Comparison of ENCODE assay signal across 8 mouse cellular contexts in the genomic region with DNA sequence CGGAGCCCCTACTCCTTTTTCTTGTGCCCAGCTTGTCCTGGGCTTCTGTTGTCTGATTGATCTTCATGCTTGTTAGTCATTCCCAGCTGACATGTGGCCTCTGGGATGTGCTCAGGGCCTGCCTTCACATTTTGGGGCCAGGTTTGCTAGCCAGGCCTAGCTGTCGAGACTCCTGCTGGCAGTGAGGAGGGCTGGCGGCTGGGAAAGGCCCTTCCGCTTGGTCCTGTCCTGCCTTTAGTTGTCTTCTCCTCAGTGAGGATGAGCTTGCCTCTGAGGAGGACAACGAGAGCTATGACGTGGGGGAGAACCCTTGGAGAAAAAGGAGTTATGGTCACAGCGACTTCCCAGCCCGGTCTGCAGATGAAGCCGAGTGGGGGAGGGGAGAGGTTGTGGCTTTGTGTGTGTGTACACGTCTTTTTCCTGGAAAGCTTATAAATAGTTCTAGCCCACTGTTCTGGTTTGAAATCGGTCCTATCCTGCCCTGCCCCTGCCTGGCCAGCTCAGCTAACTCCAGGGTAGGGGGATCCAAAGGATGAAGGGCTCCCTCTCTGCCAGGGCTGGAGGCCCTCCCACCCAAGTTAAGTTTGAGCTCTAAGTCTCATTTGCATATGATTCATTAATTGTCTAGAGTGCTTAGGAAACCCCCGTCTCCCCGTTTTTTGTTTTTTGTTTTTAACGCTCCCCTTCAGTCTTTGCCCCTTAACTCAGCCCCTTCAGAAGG. TPM values are rescaled to one million over a fixed set of nuclear protein-coding genes. Genes with fewer than 3 reads are reported as not detected.
DNase-seq lines count a peak whose midpoint lies in the region; ATAC-seq and TF ChIP-seq lines count a peak whose summit lies in the region.

No protein-coding gene starts in this region.

- peak overlapping the region; percentile 94 for H3K4me2 ChIP-seq in lung, embryonic 14.5 days
- peak overlapping the region; percentile 87 for H3K4me2 ChIP-seq in heart, embryonic 12.5 days
- H3K4me2 ChIP-seq in limb, embryonic 12.5 days = peak overlapping the region; percentile 90

- H3K9ac ChIP-seq in lung, embryonic 14.5 days = peak overlapping the region; percentile 1; the same call in 1 of the 2 replicates
- peak overlapping the region; percentile 92 for H3K9ac ChIP-seq in heart, embryonic 12.5 days
- H3K9ac ChIP-seq in limb, embryonic 12.5 days (replicated peaks) = no peak overlapping the region; the same call in 1 of the 2 replicates

- H3K27me3 ChIP-seq in lung, embryonic 14.5 days (ENCODE audit: insufficient read depth, low read length) = no peaks in the 10 kb centered on the region
- H3K27me3 ChIP-seq in heart, embryonic 12.5 days (replicated peaks) = no peaks in the 10 kb centered on the region
- no peaks in the 10 kb centered on the region for H3K27me3 ChIP-seq in limb, embryonic 12.5 days
- no peaks in the 10 kb centered on the region for H3K27me3 ChIP-seq in small intestine, adult 2 months (ENCODE audit: control insufficient read depth, insufficient read depth, low read length)

- peak overlapping the region; percentile 99 for H3K27ac ChIP-seq in lung, embryonic 14.5 days (ENCODE audit: low read depth)
- peak overlapping the region; percentile 100 for H3K27ac ChIP-seq in heart, embryonic 12.5 days (ENCODE audit: poor library complexity, severe bottlenecking)
- H3K27ac ChIP-seq in limb, embryonic 12.5 days = peak overlapping the region; percentile 92
- H3K27ac ChIP-seq in small intestine, adult 2 months (ENCODE audit: insufficient read depth, low read depth, low read length) = peak overlapping the region; percentile 72

- H3K36me3 ChIP-seq in lung, embryonic 14.5 days (ENCODE audit: insufficient read depth) = no peaks in the 10 kb centered on the region; the same call in 1 of the 2 replicates
- 0 out of 2 replicates have a peak, but pooled peaks cover 1% of the 10 kb centered on the region for H3K36me3 ChIP-seq in heart, embryonic 12.5 days
- peaks cover 17% of the 10 kb centered on the region for H3K36me3 ChIP-seq in limb, embryonic 12.5 days
- no peaks in the 10 kb centered on the region for H3K36me3 ChIP-seq in small intestine, adult 2 months (ENCODE audit: control insufficient read depth, insufficient read depth, low read length)

- no peak overlapping the region for H3K4me3 ChIP-seq in lung, embryonic 14.5 days (ENCODE audit: low read depth, low read length)
- 0 out of 2 replicates have a peak overlapping the region, but pooled peaks have one; percentile 2 for H3K4me3 ChIP-seq in heart, embryonic 12.5 days
- 0 out of 2 replicates have a peak overlapping the region, but pooled peaks have one; percentile 1 for H3K4me3 ChIP-seq in limb, embryonic 12.5 days (replicated peaks)
- H3K4me3 ChIP-seq in small intestine, adult 2 months (ENCODE audit: low read depth, low read length) = no peak overlapping the region

- peaks cover 71% of the 10 kb centered on the region for H3K4me1 ChIP-seq in lung, embryonic 14.5 days (ENCODE audit: insufficient read depth)
- peaks cover 96% of the 10 kb centered on the region for H3K4me1 ChIP-seq in heart, embryonic 12.5 days (replicated peaks)
- peaks cover 84% of the 10 kb centered on the region for H3K4me1 ChIP-seq in limb, embryonic 12.5 days (replicated peaks)
- H3K4me1 ChIP-seq in small intestine, adult 2 months (ENCODE audit: control insufficient read depth, insufficient read depth, insufficient read length, low read length) = peaks cover 67% of the 10 kb centered on the region

- 32% methylated on average over 14 of the region's 14 CpGs for WGBS in lung, embryonic 14.5 days
- WGBS in heart, embryonic 12.5 days = 34% methylated on average over 14 of the region's 14 CpGs
- WGBS in limb, embryonic 12.5 days = 35% methylated on average over 14 of the region's 14 CpGs
- 69% methylated on average over 14 of the region's 14 CpGs for WGBS in small intestine, adult 2 months

- no peak for TF ChIP-seq CTCF in lung, embryonic 14.5 days (IDR thresholded peaks at IDR 0.05; ENCODE audit: low read depth)
- TF ChIP-seq CTCF in small intestine, adult 2 months (IDR thresholded peaks at IDR 0.05; ENCODE audit: extremely low read depth, insufficient read length, insufficient replicate concordance, low read depth, low read length) = no peak

- no peaks in the 10 kb centered on the region for H3K9me3 ChIP-seq in lung, embryonic 14.5 days (ENCODE audit: low read depth, low read length)
- H3K9me3 ChIP-seq in heart, embryonic 12.5 days (replicated peaks) = no peaks in the 10 kb centered on the region
- no peaks in the 10 kb centered on the region for H3K9me3 ChIP-seq in limb, embryonic 12.5 days

- peak; percentile 68 for DNase-seq in lung, embryonic 14.5 days
- no peak for DNase-seq in lung, postnatal 25 days (ENCODE audit: low spot score)
- DNase-seq in MN1 (ENCODE audit: low spot score) = peak; percentile 77
- DNase-seq in right cerebral cortex, postnatal 14 days = no peak
- no peak for DNase-seq in frontal cortex, postnatal 14 days (ENCODE audit: low spot score in 2 of 2)

- TF ChIP-seq POLR2A in small intestine, adult 2 months (IDR thresholded peaks at IDR 0.05; ENCODE audit: low read depth, low read length) = no peak

- no peak for ATAC-seq in lung, embryonic 14.5 days (ENCODE audit: insufficient read depth)
- no peak for ATAC-seq in heart, embryonic 12.5 days (ENCODE audit: insufficient number of reproducible peaks, low FRiP score)
- no peak for ATAC-seq in limb, embryonic 12.5 days (ENCODE audit: insufficient number of reproducible peaks, insufficient read depth, low FRiP score, low TSS enrichment, low read depth)

RNA-seq across cellular contexts. Expression of a gene that starts 16.3 kb away (rescaled TPM):
- polyA plus RNA-seq in lung, embryonic 14.5 days (2014; fragmentation: Nextera tagmentation; extraction: Ambion mirVana) = 43.2 and 45.3 TPM in 2 replicates
- 33.8 and 35.1 TPM in 2 replicates for polyA plus RNA-seq in heart, embryonic 12.5 days (2016; fragmentation: Nextera tagmentation; extraction: Ambion mirVana)
- 47.1 TPM in 2 replicates for polyA plus RNA-seq in limb, embryonic 12.5 days (2016; fragmentation: Nextera tagmentation; extraction: Ambion mirVana)
- 25.3 and 56.3 TPM in 2 replicates for polyA plus RNA-seq in small intestine, adult 2 months (2012; rRNA removed)

RNA-seq across cellular contexts. Expression of a gene that starts 36.3 kb away (rescaled TPM):
- 47.0 and 48.1 TPM in 2 replicates for polyA plus RNA-seq in lung, embryonic 14.5 days (2014; fragmentation: Nextera tagmentation; extraction: Ambion mirVana)
- 27.0 and 27.7 TPM in 2 replicates for polyA plus RNA-seq in heart, embryonic 12.5 days (2016; fragmentation: Nextera tagmentation; extraction: Ambion mirVana)
- polyA plus RNA-seq in limb, embryonic 12.5 days (2016; fragmentation: Nextera tagmentation; extraction: Ambion mirVana) = 44.8 and 48.5 TPM in 2 replicates
- 0.37 and 0.65 TPM in 2 replicates for polyA plus RNA-seq in small intestine, adult 2 months (2012; rRNA removed)

RNA-seq across cellular contexts. Expression of a gene that starts 38.9 kb away (rescaled TPM):
- polyA plus RNA-seq in lung, embryonic 14.5 days (2014; fragmentation: Nextera tagmentation; extraction: Ambion mirVana) = 0.31 TPM in 1 of 2 replicates, not detected in the other
- polyA plus RNA-seq in heart, embryonic 12.5 days (2016; fragmentation: Nextera tagmentation; extraction: Ambion mirVana) = 3.5 and 3.9 TPM in 2 replicates
- polyA plus RNA-seq in limb, embryonic 12.5 days (2016; fragmentation: Nextera tagmentation; extraction: Ambion mirVana) = 0.51 TPM in 1 of 2 replicates, not detected in the other
- 3.6 and 5.8 TPM in 2 replicates for polyA plus RNA-seq in small intestine, adult 2 months (2012; rRNA removed)

Comparison
In these comparisons a context has a peak if more than half of its experiments do, and no peak if none do; other contexts are left out.
1. DNase-seq: peak in lung, embryonic 14.5 days (single experiment) and MN1 (single experiment); none in lung, postnatal 25 days (single experiment), right cerebral cortex, postnatal 14 days (single experiment) and frontal cortex, postnatal 14 days (0 of 2).
2. H3K4me3 ChIP-seq: peak in heart, embryonic 12.5 days (single experiment) and limb, embryonic 12.5 days (single experiment); none in lung, embryonic 14.5 days (single experiment) and small intestine, adult 2 months (single experiment).
3. RNA of a gene that starts 36.3 kb away (polyA plus RNA-seq): 47.0 to 48.1 TPM in lung, embryonic 14.5 days, 44.8 to 48.5 TPM in limb, embryonic 12.5 days and 27.0 to 27.7 TPM in heart, embryonic 12.5 days; 0.37 to 0.65 TPM in small intestine, adult 2 months; every median in the first group is over 10 times any median in the second.
4. Peak in every context shown above with its lines, with median percentiles within 50 percentile points of each other: H3K27ac ChIP-seq and H3K4me2 ChIP-seq.